Mouse (Mus musculus) erythroblast, embryonic 14.5 days (primary cell): ENCODE results near the gene Tcl1b1. TPM values are rescaled to one million over a fixed set of nuclear protein-coding genes. Genes with fewer than 3 reads are reported as not detected.
"Not testable (repeated sequence)": the region's sequence is repeated elsewhere in the genome, so short reads cannot be mapped to it uniquely, and the experiment has no call there.

Experiments
- H3K27me3 ChIP-seq: 2 replicates; pipeline ENCODE4 v1.6.1; 2012; ENCODE audit warnings: inconsistent platforms; ENCODE audit not compliant: control insufficient read depth
- H3K36me3 ChIP-seq: 2 replicates; pipeline ENCODE4 v1.6.1; 2012; ENCODE audit warnings: mild to moderate bottlenecking, inconsistent platforms; ENCODE audit not compliant: control insufficient read depth
- H3K4me1 ChIP-seq: 2 replicates; pipeline ENCODE4 v1.6.1; 2012; ENCODE audit warnings: inconsistent platforms; ENCODE audit not compliant: control insufficient read depth
- H3K4me3 ChIP-seq: replicated peaks from 2 replicates; pipeline ENCODE3; 2012; ENCODE audit warnings: moderate library complexity, mild to moderate bottlenecking, inconsistent platforms
- H3K9me3 ChIP-seq: 2 replicates; pipeline ENCODE4 v1.6.1; 2012; ENCODE audit warnings: low read length, inconsistent platforms, mixed read lengths; ENCODE audit not compliant: control insufficient read depth
- GATA1 ChIP-seq: IDR thresholded peaks from 2 replicates; pipeline ENCODE4 v1.6.1; 2012; ENCODE audit warnings: low read length, inconsistent platforms, mixed read lengths
- TAL1 ChIP-seq: IDR thresholded peaks from 3 replicates; pipeline ENCODE4 v1.6.1; 2012; ENCODE audit warnings: low read length, inconsistent platforms, mixed read lengths
- polyA plus RNA-seq: library from polyadenylated mRNA; stranded (reverse); fragments of >175 nt; gene quantifications from 2 replicates; pipeline ENCODE4 v1.2.3, GENCODE M21; 2012

The Tcl1b1 gene
- polyA plus RNA-seq, 1 experiment, result not detected

DNA sequence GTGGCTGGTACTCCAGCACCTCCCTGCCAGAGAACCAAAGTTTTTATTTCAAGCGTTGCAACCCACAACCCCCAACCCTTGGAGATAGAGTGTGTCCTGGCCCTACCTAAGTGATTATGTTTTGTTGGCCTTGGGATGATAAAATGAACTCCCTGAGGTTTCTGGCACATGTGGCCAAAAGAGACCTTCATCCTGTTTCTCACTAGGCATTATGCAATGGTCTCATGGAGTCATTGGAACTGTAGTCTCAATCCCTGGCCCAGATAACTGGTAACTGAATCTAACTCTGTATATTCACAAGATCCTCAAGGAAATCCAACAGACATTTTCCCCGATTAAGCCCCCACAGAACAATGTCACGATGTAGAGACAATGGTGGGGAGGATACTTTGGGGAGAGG is 16.4 kb upstream of the Tcl1b1 start:
- H3K4me3 ChIP-seq, result no peak overlapping the region
- no peaks in the 10 kb centered on the region for H3K36me3 ChIP-seq
- TF ChIP-seq TAL1 (no peak), GATA1 (no peak)
- H3K9me3 ChIP-seq, result no peaks in the 10 kb centered on the region
- H3K4me1 ChIP-seq, result no peaks in the 10 kb centered on the region
- no peaks in the 10 kb centered on the region for H3K27me3 ChIP-seq

DNA sequence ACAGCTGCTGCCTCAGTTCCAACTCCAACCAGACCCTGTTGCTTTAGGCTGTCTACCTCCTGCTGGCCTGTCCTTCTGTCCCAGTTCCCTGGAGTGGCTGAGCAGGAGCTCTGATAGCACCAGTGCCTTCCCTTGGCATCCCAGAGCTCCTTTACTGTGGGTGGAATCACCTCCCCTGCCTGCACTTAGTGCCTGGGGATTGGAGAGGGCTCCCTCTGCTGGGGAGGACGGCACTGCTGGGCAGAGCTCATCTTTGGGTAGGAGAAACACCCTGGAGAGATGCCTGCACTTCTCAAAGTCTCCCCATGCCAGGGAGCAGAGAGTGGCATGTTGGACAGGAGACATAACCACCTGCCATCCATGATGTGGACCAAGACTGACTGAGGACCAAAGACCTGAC is 14.6 kb upstream of the Tcl1b1 start:
- not testable (repeated sequence) for H3K9me3 ChIP-seq, H3K4me1 ChIP-seq

DNA sequence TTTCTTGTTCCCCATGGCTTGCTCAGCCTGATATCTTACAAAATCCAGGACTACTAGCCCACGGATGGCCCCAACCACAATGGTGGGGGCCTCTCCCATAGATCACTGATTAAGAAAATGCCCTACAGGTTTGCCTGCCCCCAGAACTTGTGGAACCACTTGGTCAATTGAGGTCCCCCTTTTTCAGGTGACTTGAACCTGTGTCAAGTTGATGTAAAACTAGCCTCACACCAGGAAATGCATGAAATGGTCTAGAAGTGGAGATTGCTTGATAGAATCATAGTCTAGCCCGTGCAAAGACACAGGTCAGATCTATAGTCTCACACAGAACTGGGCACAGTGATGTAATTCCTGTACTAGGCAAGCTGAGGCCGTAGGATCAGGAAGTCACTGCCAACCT is 13.8 kb upstream of the Tcl1b1 start, which contains the start of gene Tcl1b2:
Tcl1b2 (plus strand) TSS at position 301 of the 400 bp plus-strand sequence.
- Histone ChIP-seq H3K9me3 (peaks cover 4% of the 10 kb centered on the region), H3K36me3 (no peaks in the 10 kb centered on the region), H3K27me3 (no peaks in the 10 kb centered on the region), H3K4me1 (no peaks in the 10 kb centered on the region), H3K4me3 (no peak within 1 kb of the TSS)
- TF ChIP-seq GATA1, result no peak
- TF ChIP-seq TAL1, result no peak

More for the DNA sequence above, 14.6 kb upstream of the Tcl1b1 start:
- H3K4me3 ChIP-seq, H3K27me3 ChIP-seq, H3K36me3 ChIP-seq: not testable (repeated sequence)

DNA sequence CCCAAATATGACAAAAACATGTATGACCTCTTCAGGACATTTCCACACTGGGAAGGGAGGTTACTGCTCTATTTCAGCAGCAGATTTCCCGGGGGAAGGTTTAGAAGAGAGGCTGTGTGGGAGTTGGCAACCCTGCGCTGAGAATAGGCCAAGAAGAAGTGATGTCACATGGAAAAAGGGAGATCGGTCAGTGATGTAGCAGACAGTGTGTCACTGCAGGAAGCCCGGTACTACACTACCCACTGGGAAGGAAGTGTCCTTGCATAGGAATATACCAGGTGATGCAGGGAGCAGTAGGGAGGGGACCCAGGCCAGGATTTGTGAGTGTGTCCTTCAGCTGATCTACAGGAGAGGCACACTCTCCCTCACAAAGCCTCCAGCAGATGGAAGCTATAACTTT is 4.2 kb upstream of the Tcl1b1 start:
- not testable (repeated sequence) for H3K27me3 ChIP-seq

DNA sequence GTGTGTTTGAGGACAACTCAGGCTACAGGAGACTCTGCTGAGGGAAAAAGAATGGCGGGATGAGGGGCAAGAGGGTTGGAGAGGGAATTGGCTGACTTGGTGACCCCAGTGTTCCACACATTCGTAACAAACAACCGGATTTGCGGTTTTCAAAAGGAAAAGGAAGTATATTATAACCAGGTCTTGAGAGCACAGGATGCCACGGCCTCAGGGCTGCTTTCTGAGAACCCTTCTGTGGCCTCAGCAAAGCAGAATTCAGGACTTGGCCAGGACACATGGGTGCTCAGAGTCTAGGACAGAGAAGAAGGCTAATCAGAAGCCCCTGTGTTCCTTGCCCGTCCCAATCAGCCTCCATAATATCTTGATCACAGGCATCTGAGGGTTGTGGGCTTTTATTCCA is 648 bp upstream of the Tcl1b1 start:
- H3K27me3 ChIP-seq, result no peaks in the 10 kb centered on the region
- H3K4me1 ChIP-seq, result no peaks in the 10 kb centered on the region
- H3K9me3 ChIP-seq, result no peaks in the 10 kb centered on the region
- no peak for TF ChIP-seq TAL1
- TF ChIP-seq GATA1, result no peak
- H3K4me3 ChIP-seq, result no peak overlapping the region
- H3K36me3 ChIP-seq, result no peaks in the 10 kb centered on the region

More for the DNA sequence above, 4.2 kb upstream of the Tcl1b1 start:
- H3K4me1 ChIP-seq, H3K36me3 ChIP-seq, H3K4me3 ChIP-seq, H3K9me3 ChIP-seq: not testable (repeated sequence)

DNA sequence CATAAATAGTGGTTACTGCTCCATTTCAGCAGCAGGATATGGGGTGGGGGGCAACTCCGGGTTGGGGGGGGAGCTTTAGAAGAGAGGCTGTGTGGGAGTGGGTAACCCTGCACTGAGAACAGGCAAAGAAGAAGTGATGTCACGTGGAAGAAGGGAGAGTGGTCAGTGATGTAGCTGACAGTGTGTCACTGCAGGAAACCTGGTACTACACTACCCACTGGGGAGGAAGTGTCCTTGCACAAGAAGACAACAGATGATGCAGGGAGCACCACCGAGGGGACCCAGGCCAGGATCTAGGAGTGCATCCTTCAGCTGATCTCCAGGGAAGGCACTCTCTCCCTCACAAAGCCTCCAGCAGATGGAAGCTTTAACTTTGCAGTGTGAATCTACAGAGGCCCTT is 7.2 kb downstream of the Tcl1b1 start:
- no peaks in the 10 kb centered on the region for H3K4me1 ChIP-seq
- TF ChIP-seq TAL1 (no peak), GATA1 (no peak)
- no peak overlapping the region for H3K4me3 ChIP-seq
- H3K27me3 ChIP-seq, result no peaks in the 10 kb centered on the region
- no peaks in the 10 kb centered on the region for H3K36me3 ChIP-seq
- no peaks in the 10 kb centered on the region for H3K9me3 ChIP-seq

DNA sequence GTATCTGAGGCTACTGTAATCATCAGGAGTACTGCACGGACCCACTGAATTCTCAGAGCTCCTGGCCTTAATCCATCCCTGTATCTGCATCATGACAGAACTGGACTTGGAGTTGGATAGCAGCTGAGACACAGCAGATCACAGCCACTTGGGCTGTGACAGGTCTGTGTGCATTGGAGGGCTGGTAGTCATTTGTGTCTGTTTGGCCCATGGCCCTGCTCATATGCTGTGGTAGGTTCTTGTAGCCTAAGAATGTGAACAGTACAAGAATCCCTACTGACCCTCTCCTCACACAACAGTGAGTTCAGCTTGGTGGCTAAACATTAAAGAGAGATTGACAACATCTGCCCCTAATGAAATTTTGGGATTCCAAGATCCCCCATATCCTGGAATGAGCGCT is 13.9 kb downstream of the Tcl1b1 start:
- no peaks in the 10 kb centered on the region for H3K36me3 ChIP-seq
- no peaks in the 10 kb centered on the region for H3K27me3 ChIP-seq
- TF ChIP-seq GATA1, result no peak
- TF ChIP-seq TAL1, result no peak
- no peaks in the 10 kb centered on the region for H3K9me3 ChIP-seq
- no peak overlapping the region for H3K4me3 ChIP-seq
- no peaks in the 10 kb centered on the region for H3K4me1 ChIP-seq

DNA sequence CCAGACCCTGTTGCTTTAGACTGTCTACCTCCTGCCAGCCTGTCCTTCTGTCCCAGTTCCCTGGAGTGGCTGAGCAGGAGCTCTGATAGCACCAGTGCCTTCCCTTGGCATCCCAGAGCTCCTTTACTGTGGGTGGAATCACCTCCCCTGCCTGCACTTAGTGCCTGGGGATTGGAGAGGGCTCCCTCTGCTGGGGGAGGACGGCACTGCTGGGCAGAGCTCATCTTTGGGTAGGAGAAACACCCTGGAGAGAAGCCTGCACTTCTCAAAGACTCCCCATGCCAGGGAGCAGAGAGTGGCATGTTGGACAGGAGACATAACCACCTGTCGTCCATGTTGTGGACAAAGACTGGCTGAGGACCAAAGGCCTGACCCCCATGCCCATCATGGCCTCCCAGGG is 14.8 kb downstream of the Tcl1b1 start:
- not testable (repeated sequence) for H3K36me3 ChIP-seq, H3K4me1 ChIP-seq, H3K27me3 ChIP-seq

DNA sequence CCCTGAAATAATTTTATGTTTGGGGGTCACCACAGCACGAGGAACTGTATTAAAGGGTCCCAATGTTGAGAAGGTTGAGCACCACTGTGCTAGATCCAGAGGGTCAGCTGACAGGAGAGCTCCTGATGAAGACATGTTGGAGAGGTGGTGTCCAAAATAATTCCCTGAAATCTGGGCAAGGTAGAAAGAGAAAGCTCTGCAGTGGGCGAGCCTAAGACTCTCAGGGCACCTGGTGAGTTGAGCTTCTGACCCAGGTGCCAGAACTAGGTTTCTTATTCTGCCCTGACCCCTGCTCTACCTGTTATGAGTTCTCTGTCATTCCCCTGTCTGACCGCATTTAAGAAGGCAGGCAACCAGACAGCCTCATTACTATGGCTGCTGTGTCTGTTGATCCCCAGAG is 16.6 kb downstream of the Tcl1b1 start, which contains the start of gene Tcl1b5:
Tcl1b5 (plus strand) TSS at position 301 of the 400 bp plus-strand sequence.
- not testable (repeated sequence) for H3K36me3 ChIP-seq, H3K27me3 ChIP-seq, H3K4me1 ChIP-seq, H3K9me3 ChIP-seq, H3K4me3 ChIP-seq

More for the DNA sequence above, 14.8 kb downstream of the Tcl1b1 start:
- not testable (repeated sequence) for H3K4me3 ChIP-seq, H3K9me3 ChIP-seq

DNA sequence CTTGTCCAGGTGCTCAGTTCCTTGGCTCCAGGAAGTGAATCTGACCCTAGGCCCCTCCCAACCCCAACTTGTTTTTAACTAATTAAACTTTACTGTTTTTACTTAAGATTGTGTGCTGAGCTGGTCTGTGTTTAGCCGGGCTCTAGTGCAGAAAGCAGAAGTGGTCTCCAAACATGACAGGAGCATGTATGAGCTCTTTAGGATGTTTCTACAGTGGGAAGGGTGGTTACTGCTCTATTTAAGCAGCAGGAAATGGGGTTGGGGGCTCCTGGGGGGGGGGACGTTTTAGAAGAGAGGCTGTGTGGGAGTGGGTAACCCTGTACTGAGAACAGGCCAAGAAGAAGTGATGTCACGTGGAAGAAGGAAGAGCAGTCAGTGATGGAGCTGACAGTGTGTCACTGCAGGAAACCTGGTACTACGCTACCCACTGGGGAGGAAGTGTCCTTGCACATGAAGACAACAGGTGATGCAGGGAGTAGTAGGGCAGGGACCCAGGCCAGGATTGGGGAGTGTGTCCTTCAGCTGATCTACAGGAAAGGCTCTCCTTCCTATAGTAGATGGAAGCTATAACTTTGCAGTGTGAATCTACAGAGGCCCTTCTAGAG is 21.7 kb downstream of the Tcl1b1 start:
- not testable (repeated sequence) for H3K27me3 ChIP-seq, H3K9me3 ChIP-seq, H3K4me3 ChIP-seq, H3K4me1 ChIP-seq, H3K36me3 ChIP-seq

DNA sequence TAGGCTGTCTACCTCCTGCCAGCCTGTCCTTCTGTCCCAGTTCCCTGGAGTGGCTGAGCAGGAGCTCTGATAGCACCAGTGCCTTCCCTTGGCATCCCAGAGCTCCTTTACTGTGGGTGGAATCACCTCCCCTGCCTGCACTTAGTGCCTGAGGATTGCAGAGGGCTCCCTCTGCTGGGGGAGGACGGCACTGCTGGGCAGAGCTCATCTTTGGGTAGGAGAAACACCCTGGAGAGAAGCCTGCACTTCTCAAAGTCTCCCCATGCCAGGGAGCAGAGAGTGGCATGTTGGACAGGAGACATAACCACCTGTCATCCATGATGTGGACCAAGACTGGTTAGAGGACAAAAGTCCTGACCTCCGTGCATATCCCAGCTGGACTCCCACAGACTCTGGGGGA is 29.5 kb downstream of the Tcl1b1 start:
- not testable (repeated sequence) for H3K27me3 ChIP-seq, H3K4me3 ChIP-seq, H3K9me3 ChIP-seq, H3K4me1 ChIP-seq, H3K36me3 ChIP-seq

DNA sequence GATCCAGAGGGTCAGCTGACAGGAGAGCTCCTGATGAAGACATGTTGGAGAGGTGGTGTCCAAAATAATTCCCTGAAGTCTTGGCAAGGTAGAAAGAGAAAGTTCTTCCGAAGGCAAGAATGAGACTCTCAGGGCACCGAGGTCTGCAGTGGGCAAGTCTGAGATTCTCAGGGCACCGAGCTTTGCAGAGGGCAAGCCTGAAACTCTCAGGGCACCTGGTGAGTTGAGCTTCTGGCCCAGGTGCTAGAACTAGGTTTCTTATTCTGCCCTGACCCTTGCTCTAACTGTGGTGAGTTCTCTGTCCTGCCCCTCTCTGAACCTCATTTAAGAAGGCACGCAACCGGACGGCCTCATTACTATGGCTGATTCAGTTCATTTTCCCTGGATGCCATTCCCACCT is 31.3 kb downstream of the Tcl1b1 start, which contains the start of gene Tcl1b3:
Tcl1b3 (plus strand) TSS at position 301 of the 400 bp plus-strand sequence.
- not testable (repeated sequence) for H3K9me3 ChIP-seq, H3K4me1 ChIP-seq, H3K4me3 ChIP-seq, H3K36me3 ChIP-seq, H3K27me3 ChIP-seq

DNA sequence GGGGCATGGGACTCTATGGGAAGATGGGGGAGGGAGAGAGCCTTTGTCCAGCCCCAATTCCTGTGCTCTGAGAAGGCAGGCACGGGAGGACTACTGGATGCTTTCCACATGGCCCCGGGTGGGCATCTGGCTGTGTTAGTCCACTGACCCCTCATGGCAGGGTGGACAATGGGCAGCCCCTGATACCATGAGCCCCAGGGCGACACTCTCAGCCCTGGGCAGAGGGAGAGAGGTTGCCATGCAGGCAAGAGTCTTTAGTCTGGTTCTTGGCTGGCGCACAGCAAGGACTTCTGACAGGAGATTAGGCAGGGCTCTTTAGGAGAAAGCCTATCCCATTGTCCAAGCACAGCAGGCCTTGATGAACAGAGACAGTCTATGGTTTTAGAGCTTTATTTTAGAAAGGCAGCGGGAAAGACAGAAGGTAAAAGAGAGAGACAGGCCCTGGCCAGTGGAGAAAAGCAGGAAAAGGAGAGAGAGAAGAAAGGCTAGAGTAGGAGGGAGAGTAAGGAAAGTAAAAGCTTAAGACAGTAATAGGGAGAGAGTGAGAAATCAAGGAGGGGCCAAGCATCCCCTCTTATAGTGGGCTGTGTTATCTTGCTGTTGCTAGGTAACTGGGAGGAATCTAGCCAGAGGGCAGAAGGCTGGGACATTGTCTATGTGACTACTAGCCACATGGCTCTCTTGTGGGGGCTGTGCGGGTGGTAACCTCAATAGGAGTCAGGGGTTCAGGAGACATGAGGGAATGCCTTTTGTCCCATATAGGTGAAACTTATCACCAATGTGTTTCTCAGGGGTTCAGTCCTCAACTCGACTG is 40.4 kb downstream of the Tcl1b1 start:
- H3K4me3 ChIP-seq, H3K9me3 ChIP-seq, H3K36me3 ChIP-seq, H3K4me1 ChIP-seq, H3K27me3 ChIP-seq: not testable (repeated sequence)

DNA sequence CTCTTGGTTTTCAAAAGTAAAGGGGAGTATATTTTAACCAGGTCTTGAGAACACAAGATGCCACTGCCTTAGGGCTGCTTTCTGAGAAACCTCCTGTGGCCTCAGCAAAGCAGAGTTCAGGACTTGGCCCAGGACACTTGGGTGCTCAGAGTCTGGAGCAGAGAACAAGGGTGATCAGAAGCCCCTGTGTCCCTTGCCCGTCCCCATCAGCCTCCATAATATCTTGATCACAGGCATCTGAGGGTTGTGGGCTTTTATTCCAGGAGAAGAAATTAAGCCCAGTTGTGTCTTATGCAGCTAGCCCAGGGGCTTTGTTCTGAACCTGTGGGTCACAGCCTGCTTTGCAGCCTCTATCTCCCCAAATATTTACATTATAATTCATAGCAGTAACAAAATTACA is 42.2 kb downstream of the Tcl1b1 start, which contains the start of gene Tcl1b4:
Tcl1b4 (plus strand) TSS at position 301 of the 400 bp plus-strand sequence.
- not testable (repeated sequence) for H3K27me3 ChIP-seq, H3K36me3 ChIP-seq, H3K4me3 ChIP-seq, H3K4me1 ChIP-seq, H3K9me3 ChIP-seq
